Mouse (Mus musculus) intestine, embryonic 15.5 days (tissue): Measurements from ENCODE around the gene Il11. TPM values are rescaled to one million over a fixed set of nuclear protein-coding genes. Genes with fewer than 3 reads are reported as not detected.
"Not testable (repeated sequence)": the region's sequence is repeated elsewhere in the genome, so short reads cannot be mapped to it uniquely, and the experiment has no call there.

Source experiments
- ATAC-seq: fragments of 200-750 bp; cut with Nextera tagmentation; 2 replicates; pipeline ENCODE4 v1.8.0; 2017; ENCODE audit warnings: moderate TSS enrichment, moderate library complexity
- H3K27ac ChIP-seq: fragments of 300-500 bp; sonication (generic); 2 replicates; pipeline ENCODE4 v1.5.1; 2015; ENCODE audit warnings: mild to moderate bottlenecking, inconsistent platforms
- H3K27me3 ChIP-seq: fragments of 300-500 bp; sonication (generic); replicated peaks from 2 replicates; pipeline ENCODE4 v1.6.1; 2015; ENCODE audit warnings: inconsistent platforms
- H3K36me3 ChIP-seq: fragments of 300-500 bp; sonication (generic); 2 replicates; pipeline ENCODE4 v1.6.1; 2015; ENCODE audit warnings: inconsistent platforms
- H3K4me1 ChIP-seq: fragments of 300-500 bp; sonication (generic); replicated peaks from 2 replicates; pipeline ENCODE4 v1.6.1; 2015; ENCODE audit warnings: inconsistent platforms
- H3K4me2 ChIP-seq: fragments of 300-500 bp; sonication (generic); replicated peaks from 2 replicates; pipeline ENCODE4 v1.6.1; 2015; ENCODE audit warnings: mild to moderate bottlenecking, inconsistent platforms
- H3K4me3 ChIP-seq: fragments of 300-500 bp; sonication (generic); replicated peaks from 2 replicates; pipeline ENCODE4 v1.5.1; 2015; ENCODE audit warnings: inconsistent platforms
- H3K9ac ChIP-seq: fragments of 300-500 bp; sonication (generic); 2 replicates; pipeline ENCODE4 v1.6.1; 2015; ENCODE audit warnings: inconsistent platforms
- H3K9me3 ChIP-seq: fragments of 300-500 bp; sonication (generic); 2 replicates; pipeline ENCODE4 v1.6.1; 2016; ENCODE audit warnings: inconsistent platforms
- WGBS: fragments of 180-500 bp; shearing (Covaris S2); methylation state at CpG from one replicate; pipeline ENCODE4 v1.1.7; 2015; 5-methylcytosine and 5-hydroxymethylcytosine counted together
- polyA plus RNA-seq: library from polyadenylated mRNA; unstranded; fragments of >200 nt; fragmentation: Nextera tagmentation; extraction: Ambion mirVana; gene quantifications from 2 replicates; pipeline ENCODE4 v1.2.1, GENCODE M21; 2015

The Il11 gene
- polyA plus RNA-seq, result 0.14 and 0.24 TPM in 2 replicates

GRCm38 (mm10) chr7:4782759-4783158, at the start of gene Il11, which contains the start of gene Tmem190:
Gene Il11 (minus strand): TSS chr7:4782859.
Gene Tmem190 (plus strand): TSS chr7:4782937.
- no peak for ATAC-seq
- H3K27ac ChIP-seq, result no peak within 1 kb of the TSS
- no peak within 1 kb of the TSS for H3K9ac ChIP-seq
- H3K9me3 ChIP-seq, result no peaks in the 10 kb centered on the region
- H3K27me3 ChIP-seq, result peaks cover 13% of the 10 kb centered on the region
- H3K4me1 ChIP-seq, result 0 out of 2 replicates have a peak, but pooled peaks cover 10% of the 10 kb centered on the region
- no peak within 1 kb of the TSS for H3K4me2 ChIP-seq
- no peaks in the 10 kb centered on the region for H3K36me3 ChIP-seq
- H3K4me3 ChIP-seq, result no peak within 1 kb of the TSS
- 83% methylated on average over 2 of the region's 2 CpGs for WGBS

GRCm38 (mm10) chr7:4830476-4830875, 47.8 kb upstream of the Il11 start:
- H3K4me1 ChIP-seq, result no peaks in the 10 kb centered on the region
- WGBS, result 3% methylated on average over 12 of the region's 12 CpGs
- ATAC-seq, result no peak

GRCm38 (mm10) chr7:4825365-4825764, 42.7 kb upstream of the Il11 start:
- H3K27ac ChIP-seq, result no peak overlapping the region
- 47% methylated on average over 4 of the region's 4 CpGs for WGBS

More at GRCm38 (mm10) chr7:4830476-4830875, 47.8 kb upstream of the Il11 start:
- no peak overlapping the region for H3K4me3 ChIP-seq
- H3K27me3 ChIP-seq, result peaks cover 37% of the 10 kb centered on the region
- H3K9me3 ChIP-seq, result no peaks in the 10 kb centered on the region
- no peak overlapping the region for H3K27ac ChIP-seq
- no peaks in the 10 kb centered on the region for H3K36me3 ChIP-seq
- no peak overlapping the region for H3K9ac ChIP-seq
- H3K4me2 ChIP-seq, result no peak overlapping the region

GRCm38 (mm10) chr7:4822162-4822907, 39.7 kb upstream of the Il11 start:
- 52% methylated on average over 6 of the region's 6 CpGs for WGBS
- Histone ChIP-seq H3K9ac (no peak overlapping the region), H3K4me1 (0 out of 2 replicates have a peak, but pooled peaks cover 5% of the 10 kb centered on the region), H3K27me3 (no peaks in the 10 kb centered on the region), H3K4me2 (no peak overlapping the region), H3K9me3 (no peaks in the 10 kb centered on the region), H3K36me3 (no peaks in the 10 kb centered on the region), H3K27ac (no peak overlapping the region), H3K4me3 (no peak overlapping the region)
- no peak for ATAC-seq

More at GRCm38 (mm10) chr7:4825365-4825764, 42.7 kb upstream of the Il11 start:
- no peak for ATAC-seq
- Histone ChIP-seq H3K9me3 (no peaks in the 10 kb centered on the region), H3K36me3 (no peaks in the 10 kb centered on the region), H3K4me2 (no peak overlapping the region), H3K27me3 (peaks cover 9% of the 10 kb centered on the region), H3K9ac (no peak overlapping the region), H3K4me1 (0 out of 2 replicates have a peak, but pooled peaks cover 3% of the 10 kb centered on the region), H3K4me3 (no peak overlapping the region)

- Histone ChIP-seq H3K9me3 (no peaks in the 10 kb centered on the region), H3K27ac (no peak overlapping the region), H3K36me3 (no peaks in the 10 kb centered on the region), H3K4me1 (0 out of 2 replicates have a peak, but pooled peaks cover 5% of the 10 kb centered on the region), H3K27me3 (no peaks in the 10 kb centered on the region), H3K4me3 (no peak overlapping the region), H3K9ac (no peak overlapping the region), H3K4me2 (no peak overlapping the region)
- WGBS, result 80% methylated on average over 4 of the region's 4 CpGs
- ATAC-seq, result no peak
Observed at GRCm38 (mm10) chr7:4821690-4822089, 39.0 kb upstream of the Il11 start.

- H3K36me3 ChIP-seq, H3K9me3 ChIP-seq, H3K4me2 ChIP-seq, H3K4me3 ChIP-seq, H3K4me1 ChIP-seq, H3K27me3 ChIP-seq, H3K27ac ChIP-seq, ATAC-seq, H3K9ac ChIP-seq: not testable (repeated sequence)
- 87% methylated on average over 7 of the region's 7 CpGs for WGBS
Observed at GRCm38 (mm10) chr7:4820925-4821324, 38.3 kb upstream of the Il11 start.

GRCm38 (mm10) chr7:4816559-4816958, 33.9 kb upstream of the Il11 start:
- Histone ChIP-seq H3K36me3 (no peaks in the 10 kb centered on the region), H3K27ac (no peak overlapping the region), H3K4me1 (0 out of 2 replicates have a peak, but pooled peaks cover 6% of the 10 kb centered on the region), H3K4me2 (no peak overlapping the region), H3K9ac (no peak overlapping the region), H3K4me3 (no peak overlapping the region), H3K9me3 (no peaks in the 10 kb centered on the region), H3K27me3 (no peaks in the 10 kb centered on the region)
- no peak for ATAC-seq

GRCm38 (mm10) chr7:4813105-4813791, 30.6 kb upstream of the Il11 start:
- no peak for ATAC-seq

GRCm38 (mm10) chr7:4812303-4813104, 29.8 kb upstream of the Il11 start, which contains the start of gene Ube2s:
Gene Ube2s (minus strand): TSS chr7:4812590.
- no peaks in the 10 kb centered on the region for H3K9me3 ChIP-seq
- peak within 1 kb of the TSS; percentile 93 for H3K27ac ChIP-seq
- peak within 1 kb of the TSS; percentile 68 for H3K4me2 ChIP-seq
- peak; percentile 99 for ATAC-seq
- peaks cover 4% of the 10 kb centered on the region; the same call in 1 of the 2 replicates for H3K36me3 ChIP-seq
- H3K9ac ChIP-seq, result peak within 1 kb of the TSS; percentile 98
- H3K4me1 ChIP-seq, result peaks cover 25% of the 10 kb centered on the region
- H3K27me3 ChIP-seq, result no peaks in the 10 kb centered on the region
- under 1% methylated on average over 62 of the region's 62 CpGs for WGBS
- peak within 1 kb of the TSS; percentile 96 for H3K4me3 ChIP-seq

More at GRCm38 (mm10) chr7:4813105-4813791, 30.6 kb upstream of the Il11 start:
- Histone ChIP-seq H3K36me3 (peaks cover 4% of the 10 kb centered on the region; the same call in 1 of the 2 replicates), H3K9me3 (no peaks in the 10 kb centered on the region), H3K4me3 (peak overlapping the region; percentile 96), H3K27me3 (no peaks in the 10 kb centered on the region), H3K9ac (peak overlapping the region; percentile 46), H3K4me2 (peak overlapping the region; percentile 68), H3K4me1 (peaks cover 27% of the 10 kb centered on the region), H3K27ac (peak overlapping the region; percentile 83)
- 22% methylated on average over 8 of the region's 8 CpGs for WGBS

- peaks cover 25% of the 10 kb centered on the region for H3K4me1 ChIP-seq
- under 1% methylated on average over 28 of the region's 36 CpGs for WGBS
- H3K9ac ChIP-seq, result peak overlapping the region; percentile 98
- peak overlapping the region; percentile 93 for H3K27ac ChIP-seq
- H3K36me3 ChIP-seq, result peaks cover 10% of the 10 kb centered on the region
- H3K4me2 ChIP-seq, result peak overlapping the region; percentile 68
- H3K4me3 ChIP-seq, result peak overlapping the region; percentile 96
- no peaks in the 10 kb centered on the region for H3K27me3 ChIP-seq
- ATAC-seq, result peak; percentile 44; the same call in 1 of the 2 replicates
- H3K9me3 ChIP-seq, result no peaks in the 10 kb centered on the region
Observed at GRCm38 (mm10) chr7:4811842-4812302, 29.2 kb upstream of the Il11 start.

GRCm38 (mm10) chr7:4811131-4811530, 28.5 kb upstream of the Il11 start:
- Histone ChIP-seq H3K27ac (peak overlapping the region; percentile 93; the same call in 1 of the 2 replicates), H3K36me3 (peaks cover 15% of the 10 kb centered on the region), H3K4me3 (peak overlapping the region; percentile 96), H3K9ac (peak overlapping the region; percentile 98), H3K4me1 (peaks cover 25% of the 10 kb centered on the region), H3K4me2 (peak overlapping the region; percentile 68)
- 33% methylated on average over 10 of the region's 10 CpGs for WGBS
- not testable (repeated sequence) for H3K27me3 ChIP-seq, H3K9me3 ChIP-seq, ATAC-seq
